Mouse (Mus musculus) megakaryocyte progenitor cell, adult 5-6 weeks (primary cell): ENCODE measurements around the gene Slf1. TPM values are rescaled to one million over a fixed set of nuclear protein-coding genes. Genes with fewer than 3 reads are reported as not detected.
A peak's percentile ranks its signal among the peaks of the same experiment; 100 is the strongest.
"Not testable (repeated sequence)": the region's sequence is repeated elsewhere in the genome, so short reads cannot be mapped to it uniquely, and the experiment has no call there.

ENCODE experiments used
- ATAC-seq: replicated peaks from 2 replicates; pipeline ENCODE4 v1.8.0; 2016; ENCODE audit warnings: mild to moderate bottlenecking, moderate TSS enrichment, inconsistent platforms; ENCODE audit not compliant: poor library complexity
- total RNA-seq, 2 experiments: library from RNA; stranded (forward) in 1 of 2; stranded (reverse) in 1 of 2; fragments of 157-497, 149-512 nt in 1 of 2; fragments of 200-1000 nt in 1 of 2; gene quantifications; 2 replicates each; pipeline versions ENCODE4 v1.2.3 to v1.2.4; 2015 to 2017

Slf1 gene
- total RNA-seq (2015) (24.4 and 27.6 TPM in 2 replicates), total RNA-seq (2017) (22.8 and 28.5 TPM in 2 replicates)

DNA sequence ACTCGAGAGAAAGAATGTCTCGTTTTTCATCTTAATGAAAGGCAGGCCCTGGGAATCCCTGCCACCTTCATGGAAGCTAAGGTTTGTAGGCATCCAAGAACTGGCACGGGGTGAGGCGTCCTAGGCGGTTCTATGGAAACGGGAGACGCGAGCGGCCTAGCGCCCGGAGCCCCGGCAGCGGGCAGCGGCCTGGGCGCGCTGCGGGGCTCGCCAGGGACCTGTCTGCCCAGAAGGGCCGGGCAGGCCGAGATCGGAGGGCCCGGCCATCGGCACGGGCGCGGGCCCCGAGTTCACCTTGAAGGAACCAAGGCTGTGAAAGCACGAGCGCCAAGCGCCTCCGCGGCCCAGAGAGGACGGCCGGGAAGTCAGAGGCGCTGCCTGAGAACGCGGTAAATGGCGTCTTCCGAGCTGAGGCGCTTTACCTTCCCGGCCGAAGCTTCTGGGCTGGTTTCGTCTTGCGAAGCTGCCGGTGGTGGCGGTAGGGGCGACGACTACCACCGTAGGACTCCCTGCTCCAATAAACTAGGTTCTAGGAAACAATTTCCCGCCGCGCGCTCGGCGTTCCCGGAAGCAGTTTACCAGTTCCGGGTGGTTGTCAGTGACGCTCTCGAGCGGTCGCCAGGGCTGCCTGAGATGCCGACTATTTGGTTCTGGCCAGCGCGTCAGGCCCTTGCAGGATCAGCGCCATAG, at the start of gene Slf1, which contains the start of gene 2210408I21Rik:
Gene Slf1 (minus strand): TSS at position 543 of the 690 bp plus-strand sequence.
Gene 2210408I21Rik (plus strand): TSS at position 610 of the 690 bp plus-strand sequence.
- ATAC-seq: peak; percentile 98

DNA sequence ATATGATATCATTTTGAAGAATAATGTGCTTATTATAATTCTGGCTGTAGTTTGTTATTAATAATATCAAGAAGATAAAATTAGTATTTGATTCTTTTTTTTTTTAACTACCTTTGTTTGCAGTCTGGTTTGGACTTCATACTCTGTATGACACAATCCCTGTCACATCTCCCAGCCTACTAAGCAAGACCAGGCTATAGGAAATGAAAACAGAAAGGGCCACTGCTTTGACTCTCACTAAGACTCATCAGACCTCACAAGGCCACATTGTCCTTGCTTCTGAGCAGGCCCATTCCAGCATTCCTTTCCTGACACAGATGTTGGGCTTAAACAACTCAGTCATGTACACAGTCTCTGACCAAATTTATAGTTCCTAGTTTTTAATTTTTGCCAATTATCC, 42.7 kb upstream of the Slf1 start:
- ATAC-seq: no peak

DNA sequence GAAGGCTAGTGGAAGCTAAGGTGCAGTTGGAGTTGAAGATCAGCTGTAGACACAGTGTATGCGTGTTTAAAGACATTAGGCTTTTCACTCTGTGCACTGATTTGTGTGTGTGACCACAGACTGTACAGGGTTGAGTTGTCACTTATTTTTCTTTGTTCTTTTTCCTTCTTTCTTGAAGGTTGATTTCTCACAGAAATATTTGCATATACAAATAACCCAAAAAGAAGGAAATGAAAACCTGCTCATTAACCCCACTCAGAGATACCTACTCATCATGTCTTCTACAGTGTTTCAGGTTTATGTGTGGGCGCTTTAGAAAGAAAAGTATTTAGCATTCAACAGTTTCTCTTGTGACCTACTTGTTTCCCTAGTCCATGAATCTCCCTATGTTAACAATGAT, 5.6 kb upstream of the Slf1 start:
- ATAC-seq: 0 out of 2 replicates have a peak, but pooled peaks have one; percentile 17

- ATAC-seq: peak; percentile 59
Measured at GRCm38 (mm10) chr13:77135621-77135981, 328 bp upstream of the Slf1 start.

GRCm38 (mm10) chr13:77131132-77131531, 4.1 kb downstream of the Slf1 start:
- no peak for ATAC-seq

DNA sequence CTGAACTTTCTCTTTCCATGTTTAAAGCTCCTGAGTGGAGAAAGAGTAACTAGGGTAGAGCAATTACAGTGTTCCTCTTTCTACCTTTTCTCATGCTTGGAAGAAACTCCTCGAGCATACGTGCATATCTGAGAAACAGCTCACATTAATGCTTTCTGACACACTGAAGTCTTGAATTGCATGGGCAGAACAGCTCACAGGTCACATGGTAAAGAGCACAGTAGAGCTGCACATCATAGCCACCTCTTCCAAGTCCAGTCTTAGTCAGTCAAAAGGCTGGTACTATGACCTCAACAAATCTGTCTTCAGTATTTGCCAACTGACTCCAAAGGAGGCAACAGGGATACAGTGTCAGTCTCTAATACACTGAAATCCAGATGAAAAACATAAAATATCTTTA, 7.0 kb downstream of the Slf1 start:
- no peak for ATAC-seq

DNA sequence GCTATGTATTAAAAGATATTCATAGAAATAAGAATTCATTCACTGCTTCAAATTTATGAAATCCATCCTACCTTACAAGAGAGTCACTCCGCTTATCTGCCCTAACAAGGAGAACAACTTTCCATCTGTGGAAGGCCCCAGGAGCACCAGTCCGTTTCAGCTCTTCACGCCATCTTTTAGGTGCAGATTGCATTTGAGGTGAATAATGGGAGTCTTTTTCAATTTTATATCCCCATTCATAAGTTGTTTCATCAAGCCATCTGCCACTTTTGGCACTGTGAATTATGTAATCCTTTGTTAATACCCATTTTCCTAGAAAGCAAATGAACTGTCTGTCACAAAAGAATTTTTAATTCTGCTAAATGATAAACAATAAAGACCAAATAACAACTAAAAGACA, 10.1 kb downstream of the Slf1 start:
- ATAC-seq: no peak

GRCm38 (mm10) chr13:77118695-77119094, 16.6 kb downstream of the Slf1 start:
- no peak for ATAC-seq

DNA sequence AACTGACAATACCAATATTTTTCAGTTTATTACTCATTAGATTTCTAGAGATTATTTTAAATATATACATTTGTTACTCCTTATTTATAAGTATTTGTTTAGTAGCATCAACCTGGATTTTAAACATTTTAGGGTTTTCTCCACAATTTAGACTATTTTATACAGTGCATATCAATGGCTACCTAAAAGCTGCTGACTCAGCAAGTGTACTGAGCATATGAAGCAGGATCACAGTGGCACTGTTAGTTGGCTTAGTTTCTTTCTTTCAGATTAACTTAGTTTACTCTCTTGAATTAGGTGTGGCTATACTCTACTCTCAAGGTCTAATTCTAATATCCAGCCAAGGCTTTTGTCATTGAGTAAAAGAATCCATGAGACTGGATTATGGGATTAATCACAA, 27.5 kb downstream of the Slf1 start:
- no peak for ATAC-seq

DNA sequence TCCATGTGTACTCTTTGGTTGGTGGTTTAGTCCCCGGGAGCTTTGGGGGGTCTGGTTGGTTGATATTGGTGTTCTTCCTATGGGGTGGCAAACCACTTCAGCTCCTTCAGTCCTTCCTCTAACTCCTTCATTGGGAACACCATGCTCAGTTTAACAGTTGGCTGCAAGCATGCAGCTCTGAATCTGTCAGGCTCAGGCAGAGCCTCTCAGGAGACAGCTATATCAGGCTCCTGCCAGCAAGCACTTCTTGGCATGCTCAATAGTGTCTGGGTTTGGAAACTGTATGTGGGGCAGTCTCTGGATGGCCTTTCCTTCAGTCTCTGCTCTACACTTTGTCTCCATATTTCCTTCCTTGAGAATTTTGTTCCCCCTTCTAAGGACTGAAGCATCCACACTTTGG, 42.4 kb downstream of the Slf1 start:
- ATAC-seq: not testable (repeated sequence)

- ATAC-seq: no peak
Measured at GRCm38 (mm10) chr13:77072030-77072429, 63.2 kb downstream of the Slf1 start.

- no peak for ATAC-seq
Measured at GRCm38 (mm10) chr13:77068847-77069246, 66.4 kb downstream of the Slf1 start.

DNA sequence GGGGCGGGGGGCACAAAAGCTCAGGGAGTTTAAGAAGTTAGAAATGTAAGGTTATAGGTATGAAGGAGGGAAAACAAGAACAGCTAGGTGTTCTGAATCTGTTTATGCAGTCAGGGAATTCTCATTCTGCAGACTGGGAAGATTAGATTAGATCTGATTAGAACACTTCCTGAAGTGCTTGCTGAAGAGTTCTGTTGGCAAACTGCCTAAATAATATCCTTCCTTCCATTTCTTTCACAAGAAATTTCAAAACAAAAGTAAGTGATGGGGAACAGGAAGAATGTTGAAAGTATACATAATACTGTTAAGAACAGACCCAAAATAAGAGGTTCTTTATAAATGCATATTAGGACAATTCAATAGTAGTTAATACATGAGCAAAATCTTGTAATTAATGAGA, 72.1 kb downstream of the Slf1 start:
- no peak for ATAC-seq

DNA sequence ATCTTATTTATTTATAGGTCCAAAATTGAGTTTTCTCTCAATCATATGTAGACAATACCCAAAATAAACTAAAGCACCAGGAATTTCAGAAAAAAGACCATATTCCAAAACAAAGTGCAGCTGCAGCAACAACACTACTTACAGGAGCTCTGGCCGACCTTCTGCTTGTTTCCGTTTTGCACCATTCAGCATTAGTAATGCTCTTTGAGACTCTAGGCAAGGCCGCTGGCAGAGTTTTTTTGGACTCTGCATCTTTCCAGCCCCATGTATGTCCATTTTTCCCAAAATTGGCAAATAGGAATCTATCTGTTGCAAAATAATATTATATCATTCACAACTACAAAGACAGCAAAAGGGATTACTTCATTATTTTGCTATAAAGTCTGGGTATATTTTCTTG, 85.5 kb downstream of the Slf1 start:
- no peak for ATAC-seq

GRCm38 (mm10) chr13:77048461-77048860, 86.8 kb downstream of the Slf1 start:
- ATAC-seq: no peak

DNA sequence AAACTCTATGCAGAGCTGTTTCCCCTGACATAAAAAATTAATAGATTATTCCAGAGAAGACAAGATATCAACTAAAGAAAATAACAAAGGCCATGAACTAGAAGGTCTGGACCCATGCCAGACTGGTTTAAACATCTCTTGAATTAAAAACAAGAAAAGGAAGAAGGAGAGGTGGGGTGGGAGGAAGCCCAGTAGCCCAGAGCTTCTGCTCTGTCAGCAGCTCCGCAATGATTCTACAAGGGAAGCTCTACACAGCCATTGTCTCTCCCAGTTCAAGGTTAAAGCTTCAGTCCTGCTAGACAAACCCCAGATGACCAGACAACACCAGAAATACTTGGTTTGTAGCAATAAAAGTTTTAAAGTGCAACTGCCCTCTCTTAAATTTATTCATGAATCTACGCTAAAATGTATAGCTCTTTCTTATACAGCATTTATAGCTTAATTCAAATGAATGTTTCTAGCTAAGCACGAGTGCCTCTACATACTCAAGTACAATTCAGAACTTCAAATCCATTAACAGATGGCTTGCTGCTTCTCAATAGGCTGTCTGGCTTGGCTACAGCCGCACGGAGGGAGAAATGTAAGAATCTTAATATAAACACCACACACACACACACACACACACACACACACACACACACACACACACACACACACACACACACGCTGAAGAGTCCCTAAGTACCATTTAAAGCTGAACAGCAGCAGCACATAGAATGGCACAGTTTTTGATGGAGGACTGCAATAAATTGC, 87.9 kb downstream of the Slf1 start:
- ATAC-seq: no peak

- no peak for ATAC-seq
Measured at GRCm38 (mm10) chr13:77046416-77046815, 88.9 kb downstream of the Slf1 start.

- ATAC-seq: 0 out of 2 replicates have a peak, but pooled peaks have one; percentile 44
Measured at GRCm38 (mm10) chr13:77045375-77045774, 89.9 kb downstream of the Slf1 start.

DNA sequence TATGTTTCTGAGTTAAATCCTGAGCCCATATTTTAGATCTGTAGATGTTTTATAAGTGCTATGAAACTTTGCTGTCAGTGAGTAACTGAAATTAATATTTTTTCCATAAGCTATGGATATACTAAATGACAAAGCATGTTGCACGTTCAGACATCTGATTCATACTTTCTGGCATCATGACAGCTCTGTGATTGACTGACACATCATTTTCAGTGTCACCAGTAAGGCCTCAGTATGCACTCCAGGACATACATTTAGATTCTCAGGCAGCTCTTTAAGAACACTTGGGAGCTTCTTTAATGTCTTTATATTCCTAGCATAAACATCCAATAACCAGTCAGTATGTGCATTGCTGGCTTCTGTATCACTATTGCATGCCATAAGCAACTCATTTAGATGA, 91.9 kb downstream of the Slf1 start:
- ATAC-seq: no peak

GRCm38 (mm10) chr13:77029594-77029993, 105.7 kb downstream of the Slf1 start:
- ATAC-seq: no peak

- ATAC-seq: no peak
Measured at GRCm38 (mm10) chr13:77018851-77019250, 116.4 kb downstream of the Slf1 start.

GRCm38 (mm10) chr13:77003684-77004083, 131.6 kb downstream of the Slf1 start:
- ATAC-seq: no peak
